In genomic region chr4:148557766-148558165, GRCm38 (mm10) we compare ENCODE assay signal across 8 mouse cellular contexts. TPM values are rescaled to one million over a fixed set of nuclear protein-coding genes. Genes with fewer than 3 reads are reported as not detected.
A peak's percentile ranks its signal among the peaks of the same experiment; 100 is the strongest.
DNase-seq lines count a peak whose midpoint lies in the region; ATAC-seq and TF ChIP-seq lines count a peak whose summit lies in the region.

No protein-coding gene starts in this region.

- no peak for ATAC-seq in heart, embryonic 11.5 days (replicated peaks; ENCODE audit: insufficient number of reproducible peaks, low FRiP score, low TSS enrichment)
- peak; percentile 65; the same call in 1 of the 2 replicates for ATAC-seq in forebrain, embryonic 15.5 days (replicated peaks)
- ATAC-seq in liver, postnatal 0 days = no peak
- no peak for ATAC-seq in inflammation-experienced regulatory T-cells, adult 6 months

- H3K27ac ChIP-seq in heart, embryonic 11.5 days (ENCODE audit: low read depth, low read length) = peak overlapping the region; percentile 95; the same call in 1 of the 2 replicates
- peak overlapping the region; percentile 94 for H3K27ac ChIP-seq in forebrain, embryonic 15.5 days (replicated peaks)
- H3K27ac ChIP-seq in liver, postnatal 0 days (ENCODE audit: low read depth) = no peak overlapping the region

- peak overlapping the region; percentile 85 for H3K4me3 ChIP-seq in heart, embryonic 11.5 days (ENCODE audit: low read depth, low read length)
- peak overlapping the region; percentile 88 for H3K4me3 ChIP-seq in E14TG2a.4 (replicated peaks; ENCODE audit: low read length)
- H3K4me3 ChIP-seq in forebrain, embryonic 15.5 days = peak overlapping the region; percentile 66
- H3K4me3 ChIP-seq in liver, postnatal 0 days (ENCODE audit: low read depth, low read length) = peak overlapping the region; percentile 83

- H3K9ac ChIP-seq in heart, embryonic 11.5 days (ENCODE audit: low read depth, low read length) = peak overlapping the region; percentile 99
- H3K9ac ChIP-seq in forebrain, embryonic 15.5 days (replicated peaks) = peak overlapping the region; percentile 92
- peak overlapping the region; percentile 86 for H3K9ac ChIP-seq in liver, postnatal 0 days (replicated peaks)

- TF ChIP-seq CTCF in E14TG2a.4 (conservative IDR thresholded peaks at IDR 0.05; ENCODE audit: low read length) = no peak
- no peak for TF ChIP-seq CTCF in liver, postnatal 0 days (IDR thresholded peaks at IDR 0.05; ENCODE audit: low read depth)

- no peaks in the 10 kb centered on the region for H3K9me3 ChIP-seq in heart, embryonic 11.5 days (replicated peaks; ENCODE audit: control insufficient read depth, low read length)
- no peaks in the 10 kb centered on the region for H3K9me3 ChIP-seq in E14TG2a.4 (ENCODE audit: low read length)
- no peaks in the 10 kb centered on the region for H3K9me3 ChIP-seq in forebrain, embryonic 15.5 days
- no peaks in the 10 kb centered on the region for H3K9me3 ChIP-seq in liver, postnatal 0 days (ENCODE audit: low read length)

- H3K4me1 ChIP-seq in heart, embryonic 11.5 days (ENCODE audit: control insufficient read depth, insufficient read depth, low read length) = no peaks in the 10 kb centered on the region
- peaks cover 31% of the 10 kb centered on the region for H3K4me1 ChIP-seq in E14TG2a.4 (replicated peaks; ENCODE audit: low read depth, low read length)
- H3K4me1 ChIP-seq in forebrain, embryonic 15.5 days = peaks cover 14% of the 10 kb centered on the region
- peaks cover 13% of the 10 kb centered on the region for H3K4me1 ChIP-seq in liver, postnatal 0 days (ENCODE audit: insufficient read depth)

- no peak for DNase-seq in heart, postnatal 4 days
- DNase-seq in liver, postnatal 0 days = no peak
- no peak for DNase-seq in adrenal gland, adult 8-10 months
- DNase-seq in left cerebral cortex, adult 8-10 months (ENCODE audit: low spot score in 2 of 2) = no peak

- H3K36me3 ChIP-seq in heart, embryonic 11.5 days (ENCODE audit: control insufficient read depth, insufficient read depth, low read length) = peaks cover 46% of the 10 kb centered on the region
- H3K36me3 ChIP-seq in E14TG2a.4 (ENCODE audit: insufficient read depth, low read length) = peaks cover 70% of the 10 kb centered on the region
- peaks cover 70% of the 10 kb centered on the region for H3K36me3 ChIP-seq in forebrain, embryonic 15.5 days
- peaks cover 49% of the 10 kb centered on the region for H3K36me3 ChIP-seq in liver, postnatal 0 days (replicated peaks; ENCODE audit: insufficient read depth, low read length)

- no peak for TF ChIP-seq EP300 in liver, postnatal 0 days (IDR thresholded peaks at IDR 0.05; ENCODE audit: low read depth)

- peak overlapping the region; percentile 86 for H3K4me2 ChIP-seq in heart, embryonic 11.5 days
- H3K4me2 ChIP-seq in forebrain, embryonic 15.5 days (replicated peaks) = peak overlapping the region; percentile 55
- peak overlapping the region; percentile 88 for H3K4me2 ChIP-seq in liver, postnatal 0 days (ENCODE audit: low read depth, low read length)

- WGBS in heart, embryonic 11.5 days (ENCODE audit: insufficient replicate concordance) = 26% methylated on average over 6 of the region's 6 CpGs
- WGBS in forebrain, embryonic 15.5 days = 30% methylated on average over 6 of the region's 6 CpGs
- 25% methylated on average over 6 of the region's 6 CpGs for WGBS in liver, postnatal 0 days (ENCODE audit: insufficient replicate concordance)

- no peaks in the 10 kb centered on the region for H3K27me3 ChIP-seq in heart, embryonic 11.5 days (ENCODE audit: control insufficient read depth, insufficient read depth, low read length)
- no peaks in the 10 kb centered on the region for H3K27me3 ChIP-seq in E14TG2a.4 (ENCODE audit: insufficient read depth, low read length)
- no peaks in the 10 kb centered on the region for H3K27me3 ChIP-seq in forebrain, embryonic 15.5 days
- H3K27me3 ChIP-seq in liver, postnatal 0 days (ENCODE audit: insufficient read depth, low read length) = no peaks in the 10 kb centered on the region

RNA-seq across cellular contexts. Expression of gene Exosc10, which starts 0.5 kb away (rescaled TPM):
- polyA plus RNA-seq in heart, embryonic 11.5 days (2014; fragmentation: Nextera tagmentation; extraction: Ambion mirVana) = 75.0 and 79.4 TPM in 2 replicates
- total RNA-seq in heart, postnatal 4 days (2021) = 10 to 100 TPM; 62.4 to 66.2 TPM
- 93.1 and 97.5 TPM in 2 replicates for polyA plus RNA-seq in forebrain, embryonic 15.5 days (2015; fragmentation: Nextera tagmentation; extraction: Ambion mirVana)
- polyA plus RNA-seq in liver, postnatal 0 days (2015; fragmentation: Nextera tagmentation; extraction: Ambion mirVana) = 15.4 and 17.5 TPM in 2 replicates
- 10 to 100 TPM; 42.4 to 58.8 (median 51.5) TPM for total RNA-seq in adrenal gland, adult 8-10 months (2022)
- polyA plus RNA-seq in inflammation-experienced regulatory T-cells, adult 6 months (2017; shearing (Covaris generic)) = 100 to 1,000 TPM in 1 of 3 experiments, 10 to 100 TPM in 2; 63.8 to 103 (median 96.2) TPM
- 10 to 100 TPM; 47.1 to 49.6 (median 48.2) TPM for total RNA-seq in left cerebral cortex, adult 8-10 months (2022)

RNA-seq across cellular contexts. Expression of gene Srm, which starts 33.5 kb away (rescaled TPM):
- 129 and 155 TPM in 2 replicates for polyA plus RNA-seq in heart, embryonic 11.5 days (2014; fragmentation: Nextera tagmentation; extraction: Ambion mirVana)
- 10 to 100 TPM; 33.0 to 34.7 TPM for total RNA-seq in heart, postnatal 4 days (2021)
- polyA plus RNA-seq in forebrain, embryonic 15.5 days (2015; fragmentation: Nextera tagmentation; extraction: Ambion mirVana) = 178 and 180 TPM in 2 replicates
- 71.2 and 75.2 TPM in 2 replicates for polyA plus RNA-seq in liver, postnatal 0 days (2015; fragmentation: Nextera tagmentation; extraction: Ambion mirVana)
- total RNA-seq in adrenal gland, adult 8-10 months (2022) = 10 to 100 TPM; 67.4 to 91.6 (median 76.2) TPM
- polyA plus RNA-seq in inflammation-experienced regulatory T-cells, adult 6 months (2017; shearing (Covaris generic)) = 1 to 10 TPM; 4.7 to 5.2 (median 4.8) TPM
- 10 to 100 TPM; 76.3 to 81.3 (median 77.7) TPM for total RNA-seq in left cerebral cortex, adult 8-10 months (2022)

RNA-seq across cellular contexts. Expression of gene Masp2, which starts 44.6 kb away (rescaled TPM):
- polyA plus RNA-seq in heart, embryonic 11.5 days (2014; fragmentation: Nextera tagmentation; extraction: Ambion mirVana) = 0.37 TPM in 1 of 2 replicates, not detected in the other
- total RNA-seq in heart, postnatal 4 days (2021) = under 1 TPM in 1 of 2 experiments, not detected in 1; 0.25 TPM
- 0.68 and 1.1 TPM in 2 replicates for polyA plus RNA-seq in forebrain, embryonic 15.5 days (2015; fragmentation: Nextera tagmentation; extraction: Ambion mirVana)
- polyA plus RNA-seq in liver, postnatal 0 days (2015; fragmentation: Nextera tagmentation; extraction: Ambion mirVana) = 109 and 112 TPM in 2 replicates
- 1 to 10 TPM; 1.5 to 2.6 (median 1.6) TPM for total RNA-seq in adrenal gland, adult 8-10 months (2022)
- under 1 TPM in 1 of 3 experiments, not detected in 2; 0.63 TPM for polyA plus RNA-seq in inflammation-experienced regulatory T-cells, adult 6 months (2017; shearing (Covaris generic))
- 1 to 10 TPM; 1.9 to 4.2 (median 2.7) TPM for total RNA-seq in left cerebral cortex, adult 8-10 months (2022)

RNA-seq across cellular contexts. Expression of gene Angptl7, which starts 57.5 kb away (rescaled TPM):
- 2.9 TPM in 2 replicates for polyA plus RNA-seq in heart, embryonic 11.5 days (2014; fragmentation: Nextera tagmentation; extraction: Ambion mirVana)
- 1 to 10 TPM; 3.9 to 5.6 TPM for total RNA-seq in heart, postnatal 4 days (2021)
- 0.33 and 0.38 TPM in 2 replicates for polyA plus RNA-seq in forebrain, embryonic 15.5 days (2015; fragmentation: Nextera tagmentation; extraction: Ambion mirVana)
- polyA plus RNA-seq in liver, postnatal 0 days (2015; fragmentation: Nextera tagmentation; extraction: Ambion mirVana) = 1.3 TPM in 2 replicates
- 1 to 10 TPM in 3 of 4 experiments, under 1 TPM in 1; 0.87 to 2.9 (median 1.4) TPM for total RNA-seq in adrenal gland, adult 8-10 months (2022)
- polyA plus RNA-seq in inflammation-experienced regulatory T-cells, adult 6 months (2017; shearing (Covaris generic)) = under 1 TPM; 0.16 to 0.61 (median 0.36) TPM
- total RNA-seq in left cerebral cortex, adult 8-10 months (2022) = under 1 TPM; 0.50 to 0.84 (median 0.73) TPM

Comparison
In these comparisons a context has a peak if more than half of its experiments do, and no peak if none do; other contexts are left out.
1. RNA of gene Srm, which starts 33.5 kb away (polyA plus RNA-seq): 178 to 180 TPM in forebrain, embryonic 15.5 days, 129 to 155 TPM in heart, embryonic 11.5 days and 71.2 to 75.2 TPM in liver, postnatal 0 days; 4.7 to 5.2 TPM in inflammation-experienced regulatory T-cells, adult 6 months; every median in the first group is over 10 times any median in the second.
2. RNA of gene Masp2, which starts 44.6 kb away (polyA plus RNA-seq): 109 to 112 TPM in liver, postnatal 0 days; 0.68 to 1.1 TPM in forebrain, embryonic 15.5 days, 0.37 TPM in heart, embryonic 11.5 days and 0.63 TPM in inflammation-experienced regulatory T-cells, adult 6 months; every median in the first group is over 10 times any median in the second.
3. Peak in every context shown above with its lines, with median percentiles within 50 percentile points of each other: H3K4me2 ChIP-seq, H3K4me3 ChIP-seq and H3K9ac ChIP-seq.